ENCODE assay signal across 9 mouse cellular contexts in the genomic region with DNA sequence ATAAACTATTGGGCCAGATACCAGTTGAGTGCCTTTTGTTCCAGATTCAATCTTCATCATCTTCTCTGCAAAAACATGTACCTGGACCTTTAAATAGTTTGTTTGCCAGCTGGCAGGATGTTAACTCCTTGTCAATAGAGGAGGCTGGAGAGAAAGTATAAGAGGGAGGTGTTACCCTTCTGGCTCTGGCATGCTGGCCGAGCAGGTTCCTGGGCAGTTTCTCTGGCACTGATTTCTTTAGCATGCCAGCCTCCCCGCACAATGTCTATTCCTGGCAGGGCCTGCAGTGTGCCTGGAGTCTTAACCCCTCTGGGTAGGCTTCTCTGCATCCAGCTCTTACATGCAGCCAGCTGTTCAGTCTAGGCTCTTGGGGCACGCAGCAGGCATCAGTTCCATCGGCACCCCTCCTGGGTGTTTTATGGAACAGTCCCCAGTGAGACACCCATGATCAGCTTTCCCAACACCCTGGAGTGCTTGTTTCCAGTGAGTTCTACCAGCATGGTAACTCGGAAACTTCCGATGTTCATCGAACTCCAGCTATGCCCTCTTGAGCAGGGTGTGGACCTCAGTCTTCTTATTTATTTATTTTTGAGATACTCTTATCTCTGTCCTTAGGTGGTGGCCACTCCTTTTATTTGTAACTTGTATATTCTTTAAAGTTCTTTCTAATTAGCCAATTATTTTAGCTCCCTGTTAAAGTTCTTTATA. TPM values are rescaled to one million over a fixed set of nuclear protein-coding genes. Genes with fewer than 3 reads are reported as not detected.
DNase-seq lines count a peak whose midpoint lies in the region; ATAC-seq and TF ChIP-seq lines count a peak whose summit lies in the region.
"Had no signal": no experiment of that assay in that cellular context is flagged by ENCODE, and none has a peak within 500 bp of the region (broad histone marks: within the 10 kb centered on the region; RNA-seq: fewer than 3 reads in every experiment).

No protein-coding gene starts in this region.

- H3K4me1 ChIP-seq in heart, embryonic 16.5 days (ENCODE audit: control insufficient read depth, insufficient read depth, low read length): peaks cover 8% of the 10 kb centered on the region
- peaks cover 9% of the 10 kb centered on the region; the same call in 1 of the 2 replicates for H3K4me1 ChIP-seq in lung, postnatal 0 days (ENCODE audit: insufficient read depth, low read depth, low read length)
- H3K4me1 ChIP-seq in forebrain, embryonic 10.5 days: no peaks in the 10 kb centered on the region
- H3K4me1 ChIP-seq: embryonic facial prominence, embryonic 15.5 days had no signal

- 0 out of 2 replicates have a peak overlapping the region, but pooled peaks have one; percentile 9 for H3K9ac ChIP-seq in heart, embryonic 16.5 days (ENCODE audit: low read length)
- no peak overlapping the region for H3K9ac ChIP-seq in lung, postnatal 0 days (replicated peaks; ENCODE audit: low read depth)
- H3K9ac ChIP-seq: embryonic facial prominence, embryonic 15.5 days had no signal

- no peak overlapping the region for H3K4me3 ChIP-seq in heart, embryonic 16.5 days (ENCODE audit: low read length)
- H3K4me3 ChIP-seq in lung, postnatal 0 days (ENCODE audit: low read depth, low read length): no peak overlapping the region
- H3K4me3 ChIP-seq in forebrain, embryonic 10.5 days: no peak overlapping the region
- H3K4me3 ChIP-seq: embryonic facial prominence, embryonic 15.5 days had no signal

- H3K36me3 ChIP-seq in heart, embryonic 16.5 days (ENCODE audit: control insufficient read depth, insufficient read depth): no peaks in the 10 kb centered on the region
- H3K36me3 ChIP-seq in lung, postnatal 0 days (ENCODE audit: insufficient read depth, low read length): no peaks in the 10 kb centered on the region
- peaks cover 6% of the 10 kb centered on the region for H3K36me3 ChIP-seq in forebrain, embryonic 10.5 days (replicated peaks)
- H3K36me3 ChIP-seq: embryonic facial prominence, embryonic 15.5 days had no signal

- peak; percentile 7 for DNase-seq in adrenal gland, adult 8-10 months
- DNase-seq in adrenal gland, postnatal 4 days (ENCODE audit: low spot score in 2 of 2): no peak
- peak; percentile 5 for DNase-seq in adrenal gland, postnatal 25 days
- DNase-seq in lung, postnatal 0 days (ENCODE audit: low spot score): peak; percentile 90
- no peak for DNase-seq in left cerebral cortex, postnatal 25 days (ENCODE audit: low spot score in 2 of 2)
- DNase-seq in forebrain, embryonic 10.5 days (ENCODE audit: extremely low spot score, low spot score): no peak
- DNase-seq in c-Kit-positive CD71-positive TER-119-positive erythroid progenitor cells, embryonic 14.5 days (ENCODE audit: low spot score): no peak

- 75% methylated on average over 7 of the region's 7 CpGs for WGBS in heart, embryonic 16.5 days
- WGBS in lung, postnatal 0 days: 41% methylated on average over 7 of the region's 7 CpGs
- 94% methylated on average over 7 of the region's 7 CpGs for WGBS in forebrain, embryonic 10.5 days

- no peaks in the 10 kb centered on the region for H3K9me3 ChIP-seq in heart, embryonic 16.5 days (replicated peaks; ENCODE audit: control insufficient read depth, low read length)
- no peaks in the 10 kb centered on the region for H3K9me3 ChIP-seq in lung, postnatal 0 days (ENCODE audit: low read length)
- no peaks in the 10 kb centered on the region for H3K9me3 ChIP-seq in forebrain, embryonic 10.5 days
- H3K9me3 ChIP-seq: embryonic facial prominence, embryonic 15.5 days had no signal

- ATAC-seq in heart, embryonic 16.5 days (replicated peaks; ENCODE audit: extremely low read depth, insufficient read depth, low FRiP score): no peak
- ATAC-seq in lung, postnatal 0 days: peak; percentile 94

- TF ChIP-seq EP300 in lung, postnatal 0 days (IDR thresholded peaks at IDR 0.05): no peak

- H3K4me2 ChIP-seq in heart, embryonic 16.5 days (ENCODE audit: low read depth, low read length): no peak overlapping the region
- H3K4me2 ChIP-seq in lung, postnatal 0 days (replicated peaks; ENCODE audit: low read depth, low read length): peak overlapping the region; percentile 12; the same call in 1 of the 2 replicates
- H3K4me2 ChIP-seq: embryonic facial prominence, embryonic 15.5 days had no signal

- no peak for TF ChIP-seq CTCF in lung, postnatal 0 days (IDR thresholded peaks at IDR 0.05)

- peak overlapping the region; percentile 51 for H3K27ac ChIP-seq in heart, embryonic 16.5 days (ENCODE audit: low read length)
- peak overlapping the region; percentile 76 for H3K27ac ChIP-seq in lung, postnatal 0 days (ENCODE audit: low read length)
- H3K27ac ChIP-seq in forebrain, embryonic 10.5 days: no peak overlapping the region
- H3K27ac ChIP-seq: embryonic facial prominence, embryonic 15.5 days had no signal

- intact Hi-C loops in left cerebral cortex, postnatal 25 days (cut with DNase I): no loop called here

- no peaks in the 10 kb centered on the region for H3K27me3 ChIP-seq in heart, embryonic 16.5 days (ENCODE audit: control insufficient read depth, insufficient read depth, low read length)
- H3K27me3 ChIP-seq in lung, postnatal 0 days (replicated peaks; ENCODE audit: insufficient read depth, low read length): no peaks in the 10 kb centered on the region
- H3K27me3 ChIP-seq in forebrain, embryonic 10.5 days (ENCODE audit: poor library complexity, severe bottlenecking): no peaks in the 10 kb centered on the region
- H3K27me3 ChIP-seq: embryonic facial prominence, embryonic 15.5 days had no signal

RNA-seq across cellular contexts. Expression of a gene that starts 10.0 kb away (rescaled TPM):
- 10 to 100 TPM; 31.4 to 52.6 (median 43.5) TPM for total RNA-seq in adrenal gland, adult 8-10 months (2022)
- total RNA-seq in adrenal gland, postnatal 4 days (2021): 10 to 100 TPM; 89.2 to 96.4 TPM
- total RNA-seq in adrenal gland, postnatal 25 days (2021): 46.9 and 50.2 TPM in 2 replicates
- 157 and 171 TPM in 2 replicates for polyA plus RNA-seq in heart, embryonic 16.5 days (2015; fragmentation: Nextera tagmentation; extraction: Ambion mirVana)
- polyA plus RNA-seq in lung, postnatal 0 days (2015; fragmentation: Nextera tagmentation; extraction: Ambion mirVana): 104 and 122 TPM in 2 replicates
- total RNA-seq in left cerebral cortex, postnatal 25 days (2021): 10 to 100 TPM; 33.6 to 41.2 TPM
- polyA plus RNA-seq in forebrain, embryonic 10.5 days (2016; fragmentation: Nextera tagmentation; extraction: Ambion mirVana): 542 and 544 TPM in 2 replicates

RNA-seq across cellular contexts. Expression of a gene that starts 10.4 kb away (rescaled TPM):
- 10 to 100 TPM; 50.0 to 60.0 (median 55.6) TPM for total RNA-seq in adrenal gland, adult 8-10 months (2022)
- 10 to 100 TPM; 43.2 to 47.9 TPM for total RNA-seq in adrenal gland, postnatal 4 days (2021)
- total RNA-seq in adrenal gland, postnatal 25 days (2021): 44.5 and 48.4 TPM in 2 replicates
- polyA plus RNA-seq in heart, embryonic 16.5 days (2015; fragmentation: Nextera tagmentation; extraction: Ambion mirVana): 17.5 and 17.6 TPM in 2 replicates
- 14.9 and 16.6 TPM in 2 replicates for polyA plus RNA-seq in lung, postnatal 0 days (2015; fragmentation: Nextera tagmentation; extraction: Ambion mirVana)
- 10 to 100 TPM; 40.5 to 43.4 TPM for total RNA-seq in left cerebral cortex, postnatal 25 days (2021)
- 28.5 and 31.1 TPM in 2 replicates for polyA plus RNA-seq in forebrain, embryonic 10.5 days (2016; fragmentation: Nextera tagmentation; extraction: Ambion mirVana)

RNA-seq across cellular contexts. Expression of a gene that starts 38.3 kb away (rescaled TPM):
- total RNA-seq in adrenal gland, adult 8-10 months (2022): under 1 TPM in 1 of 4 experiments, not detected in 3; 0.07 TPM
- total RNA-seq in adrenal gland, postnatal 4 days (2021): 1 to 10 TPM in 1 of 2 experiments, under 1 TPM in 1; 0.25 to 2.1 TPM
- total RNA-seq in adrenal gland, postnatal 25 days (2021): not detected in 2 replicates
- 0.28 and 0.65 TPM in 2 replicates for polyA plus RNA-seq in heart, embryonic 16.5 days (2015; fragmentation: Nextera tagmentation; extraction: Ambion mirVana)
- 10.4 and 11.6 TPM in 2 replicates for polyA plus RNA-seq in lung, postnatal 0 days (2015; fragmentation: Nextera tagmentation; extraction: Ambion mirVana)
- total RNA-seq in left cerebral cortex, postnatal 25 days (2021): 1 to 10 TPM; 1.6 to 1.8 TPM
- polyA plus RNA-seq in forebrain, embryonic 10.5 days (2016; fragmentation: Nextera tagmentation; extraction: Ambion mirVana): 0.27 and 0.55 TPM in 2 replicates

Comparison
In these comparisons a context has a peak if more than half of its experiments do, and no peak if none do; other contexts are left out.
1. DNase-seq: peak in adrenal gland, adult 8-10 months (single experiment), adrenal gland, postnatal 25 days (single experiment) and lung, postnatal 0 days (single experiment); none in adrenal gland, postnatal 4 days (0 of 2), left cerebral cortex, postnatal 25 days (0 of 2), forebrain, embryonic 10.5 days (single experiment) and c-Kit-positive CD71-positive TER-119-positive erythroid progenitor cells, embryonic 14.5 days (single experiment).